Mouse (Mus musculus): ENCODE measurements around the gene Syn2.

DNA sequence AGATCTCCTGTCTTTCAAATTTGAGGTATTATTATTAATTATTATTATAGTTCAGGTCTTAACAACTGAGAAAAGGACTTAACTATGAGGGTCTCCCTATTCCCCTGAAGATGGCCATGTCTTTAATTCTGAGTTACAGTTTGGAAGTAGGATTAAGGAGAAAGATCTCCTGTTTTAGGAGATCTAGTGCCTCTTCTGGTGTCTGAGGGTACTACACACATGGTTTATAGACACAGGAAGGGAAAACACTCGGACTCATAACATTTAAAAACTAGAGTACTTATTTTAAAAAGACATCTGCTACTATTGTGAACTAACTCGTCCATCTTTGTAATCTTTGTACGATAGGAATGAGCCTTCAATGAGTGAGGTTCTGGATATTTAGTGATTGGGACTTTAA is 68.3 kb downstream of the Syn2 start:
- TF ChIP-seq CTCF (IDR thresholded peaks at IDR 0.05; ENCODE audit: borderline replicate concordance, extremely low read depth, insufficient read depth, insufficient read length) (0 out of 2 replicates have a peak, but pooled peaks have one; percentile 1), POLR2A (IDR thresholded peaks at IDR 0.05; ENCODE audit: borderline replicate concordance, extremely low read depth, insufficient read depth, insufficient read length, poor library complexity, severe bottlenecking) (no peak)
